Mouse (Mus musculus) MEL (cell line): ENCODE results near the gene Gm20388. TPM values are rescaled to one million over a fixed set of nuclear protein-coding genes. Genes with fewer than 3 reads are reported as not detected.

Experiments used
- DNase-seq: peaks from one replicate; pipeline ENCODE4 v3.0.0; 2011; ENCODE audit warnings: low read depth, low spot score
- H3K27ac ChIP-seq: 2 replicates; pipeline ENCODE4 v1.5.1; 2012; ENCODE audit warnings: low read depth, mild to moderate bottlenecking, control low read depth, low read length, moderate library complexity; ENCODE audit not compliant: control insufficient read depth
- H3K27me3 ChIP-seq, 2 experiments: fragments of 150-350 bp in 1 of 2; sonication (generic) in 1 of 2; 2 replicates each; pipeline ENCODE4 v1.6.1; 2012; ENCODE audit warnings: low read length in 2 of 2, mild to moderate bottlenecking in 2 of 2, improper control_type of control experiment in 1 of 2, moderate library complexity in 1 of 2; ENCODE audit not compliant: insufficient read depth in 2 of 2, control insufficient read depth in 1 of 2
- H3K36me3 ChIP-seq, 2 experiments: 2 replicates each; pipeline ENCODE4 v1.6.1; 2012 to 2014; ENCODE audit warnings: low read length in 2 of 2, improper control_type of control experiment in 1 of 2, inconsistent platforms in 1 of 2, mild to moderate bottlenecking in 1 of 2; ENCODE audit not compliant: insufficient read depth in 2 of 2, control insufficient read depth in 1 of 2
- H3K4me1 ChIP-seq, 2 experiments: fragments of 150-350 bp in 1 of 2; sonication (generic) in 1 of 2; 2 replicates each; pipeline ENCODE4 v1.6.1; 2012; ENCODE audit warnings: low read length in 2 of 2, improper control_type of control experiment in 1 of 2, mild to moderate bottlenecking in 1 of 2; ENCODE audit not compliant: insufficient read depth in 2 of 2, control insufficient read depth in 1 of 2
- H3K4me3 ChIP-seq, 2 experiments: fragments of 150-350 bp in 1 of 2; sonication (generic) in 1 of 2; 2 replicates each; pipeline ENCODE4 v1.5.1; 2012; ENCODE audit warnings: low read depth in 2 of 2, low read length in 2 of 2, mild to moderate bottlenecking in 2 of 2, moderate library complexity in 2 of 2, control low read depth in 1 of 2, improper control_type of control experiment in 1 of 2; ENCODE audit not compliant: control insufficient read depth in 1 of 2, insufficient read depth in 1 of 2
- H3K79me2 ChIP-seq: 2 replicates; pipeline ENCODE4 v1.6.1; 2012; ENCODE audit warnings: mild to moderate bottlenecking, low read length, moderate library complexity; ENCODE audit not compliant: control insufficient read depth, poor library complexity, insufficient read depth
- H3K9ac ChIP-seq: 2 replicates; pipeline ENCODE4 v1.6.1; 2012; ENCODE audit warnings: low read depth, mild to moderate bottlenecking, control low read depth, low read length, moderate library complexity; ENCODE audit not compliant: control insufficient read depth, poor library complexity, severe bottlenecking
- H3K9me3 ChIP-seq: fragments of 150-350 bp; sonication (generic); replicated peaks from 2 replicates; pipeline ENCODE4 v1.6.1; 2012; ENCODE audit warnings: mild to moderate bottlenecking, low read length, improper control_type of control experiment, moderate library complexity; ENCODE audit not compliant: insufficient read depth
- CHD1 ChIP-seq: IDR thresholded peaks from 2 replicates; pipeline ENCODE4 v1.6.1; 2012; ENCODE audit warnings: low read depth, mild to moderate bottlenecking, inconsistent platforms, low read length, improper control_type of control experiment
- CTCF ChIP-seq, 3 experiments: IDR thresholded peaks in 2 of 3; conservative IDR thresholded peaks in 1 of 3; 2 replicates each; pipeline ENCODE4 v1.5.1; 2011 to 2012; ENCODE audit warnings: low read length in 3 of 3, low read depth in 2 of 3, mild to moderate bottlenecking in 2 of 3, improper control_type of control experiment in 1 of 3, inconsistent platforms in 1 of 3, mixed read lengths in 1 of 3, moderate library complexity in 1 of 3; ENCODE audit not compliant: control insufficient read depth in 1 of 3, insufficient read depth in 1 of 3, poor library complexity in 1 of 3, severe bottlenecking in 1 of 3
- E2F4 ChIP-seq: IDR thresholded peaks from 2 replicates; pipeline ENCODE4 v1.6.1; 2011; ENCODE audit warnings: low read depth, low read length, improper control_type of control experiment, borderline replicate concordance
- GABPA ChIP-seq: IDR thresholded peaks from 2 replicates; pipeline ENCODE4 v1.6.1; 2012; ENCODE audit warnings: low read depth, mild to moderate bottlenecking, inconsistent platforms, low read length, improper control_type of control experiment, moderate library complexity
- GATA1 ChIP-seq: IDR thresholded peaks from 2 replicates; pipeline ENCODE4 v1.6.1; 2011; ENCODE audit warnings: low read depth, low read length, improper control_type of control experiment
- HCFC1 ChIP-seq: IDR thresholded peaks from 2 replicates; pipeline ENCODE4 v1.6.1; 2012; ENCODE audit warnings: low read depth, mild to moderate bottlenecking, inconsistent platforms, low read length, improper control_type of control experiment, moderate library complexity
- JUND ChIP-seq: IDR thresholded peaks from 2 replicates; pipeline ENCODE4 v1.6.1; 2011; ENCODE audit warnings: low read depth, mild to moderate bottlenecking, improper control_type of control experiment, low read length
- MAX ChIP-seq: IDR thresholded peaks from 2 replicates; pipeline ENCODE4 v1.6.1; 2011; ENCODE audit warnings: low read length, improper control_type of control experiment
- MAZ ChIP-seq: IDR thresholded peaks from 2 replicates; pipeline ENCODE4 v1.6.1; 2012; ENCODE audit warnings: low read depth, mild to moderate bottlenecking, inconsistent platforms, low read length, improper control_type of control experiment
- MXI1 ChIP-seq: IDR thresholded peaks from 2 replicates; pipeline ENCODE4 v1.6.1; 2011; ENCODE audit warnings: mild to moderate bottlenecking, low read depth, low read length, improper control_type of control experiment
- MYB ChIP-seq: IDR thresholded peaks from 2 replicates; pipeline ENCODE4 v1.6.1; 2011; ENCODE audit warnings: mild to moderate bottlenecking, low read depth, low read length, improper control_type of control experiment
- MYC ChIP-seq: IDR thresholded peaks from 2 replicates; pipeline ENCODE4 v1.6.1; 2011; ENCODE audit warnings: low read depth, mild to moderate bottlenecking, low read length, improper control_type of control experiment, moderate library complexity
- POLR2AphosphoS2 ChIP-seq: IDR thresholded peaks from 2 replicates; pipeline ENCODE4 v1.6.1; 2011; ENCODE audit warnings: low read length, improper control_type of control experiment
- POLR2AphosphoS5 ChIP-seq: IDR thresholded peaks from 2 replicates; pipeline ENCODE4 v1.6.1; 2012; ENCODE audit warnings: low read depth, borderline replicate concordance, mild to moderate bottlenecking, inconsistent platforms, low read length, moderate library complexity, mixed read lengths
- SMC3 ChIP-seq: IDR thresholded peaks from 2 replicates; pipeline ENCODE4 v1.6.1; 2011; ENCODE audit warnings: low read depth, low read length, improper control_type of control experiment
- TBP ChIP-seq: IDR thresholded peaks from 2 replicates; pipeline ENCODE4 v1.8.0; 2011; ENCODE audit warnings: low read depth, low read length, improper control_type of control experiment
- UBTF ChIP-seq: IDR thresholded peaks from 2 replicates; pipeline ENCODE4 v1.6.1; 2012; ENCODE audit warnings: low read depth, mild to moderate bottlenecking, inconsistent platforms, low read length, improper control_type of control experiment, moderate library complexity, borderline replicate concordance; ENCODE audit not compliant: insufficient read depth
- USF2 ChIP-seq, 2 experiments: IDR thresholded peaks; 2 replicates each; pipeline ENCODE4 v1.6.1; 2011 to 2012; ENCODE audit warnings: improper control_type of control experiment in 2 of 2, low read length in 2 of 2, borderline replicate concordance in 1 of 2, inconsistent platforms in 1 of 2, low read depth in 1 of 2, mild to moderate bottlenecking in 1 of 2; ENCODE audit not compliant: insufficient read depth in 1 of 2
- ZC3H11A ChIP-seq: IDR thresholded peaks from 2 replicates; pipeline ENCODE4 v1.6.1; 2012; ENCODE audit warnings: low read depth, mild to moderate bottlenecking, inconsistent platforms, low read length, improper control_type of control experiment
- ZKSCAN1 ChIP-seq: IDR thresholded peaks from 2 replicates; pipeline ENCODE4 v1.6.1; 2012; ENCODE audit warnings: low read depth, mild to moderate bottlenecking, inconsistent platforms, low read length, improper control_type of control experiment, moderate library complexity
- ZMIZ1 ChIP-seq: IDR thresholded peaks from 2 replicates; pipeline ENCODE4 v1.6.1; 2012; ENCODE audit warnings: low read depth, mild to moderate bottlenecking, inconsistent platforms, low read length, improper control_type of control experiment, moderate library complexity
- ZNF384 ChIP-seq: IDR thresholded peaks from 2 replicates; pipeline ENCODE4 v1.6.1; 2012; ENCODE audit warnings: low read depth, mild to moderate bottlenecking, inconsistent platforms, low read length, improper control_type of control experiment
- polyA plus RNA-seq, 2 experiments: library from polyadenylated mRNA; stranded (reverse) in 1 of 2; unstranded in 1 of 2; fragments of >175 nt in 1 of 2; fragments of >200 nt in 1 of 2; gene quantifications; 2 replicates each; pipeline versions ENCODE4 v1.2.1 to v1.2.4; 2012; ENCODE audit warnings: low replicate concordance in 2 of 2, low read depth in 1 of 2; ENCODE audit not compliant: insufficient read length in 2 of 2, insufficient read depth in 1 of 2, missing spikeins in 1 of 2
- total RNA-seq: library from RNA; depleted of rRNA; stranded (reverse); fragments of 300-350 nt; gene quantifications from 2 replicates; pipeline ENCODE4 v1.2.3, GENCODE M21; 2012

The Gm20388 gene
- total and polyA plus RNA-seq, 3 experiments, result 11.1 to 17.8 TPM; not detected in 1

DNA sequence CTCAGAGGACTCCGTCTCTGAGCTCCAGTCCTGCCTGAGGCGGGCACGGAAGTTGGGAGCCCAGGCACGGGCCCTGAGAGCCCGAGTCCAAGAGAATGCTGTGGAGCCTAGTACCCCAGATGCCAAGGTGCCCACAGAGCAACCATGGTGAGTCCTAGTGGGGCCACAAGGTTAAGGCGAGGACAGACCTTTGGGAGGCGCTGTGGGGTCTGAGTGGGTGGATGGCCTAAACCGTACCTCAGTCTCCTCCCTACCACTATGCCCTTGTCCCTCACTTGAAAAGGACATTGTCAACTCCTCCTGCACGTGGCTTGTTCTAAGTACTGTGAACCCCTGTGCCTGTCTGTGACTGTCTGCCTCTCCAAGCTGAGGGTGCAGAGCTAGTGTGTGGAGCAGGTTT is 2658.7 kb downstream of the Gm20388 start:
- peaks cover 0 to 12% of the 10 kb centered on the region in 2 experiments; a peak in 2 of 4 replicates for H3K36me3 ChIP-seq

DNA sequence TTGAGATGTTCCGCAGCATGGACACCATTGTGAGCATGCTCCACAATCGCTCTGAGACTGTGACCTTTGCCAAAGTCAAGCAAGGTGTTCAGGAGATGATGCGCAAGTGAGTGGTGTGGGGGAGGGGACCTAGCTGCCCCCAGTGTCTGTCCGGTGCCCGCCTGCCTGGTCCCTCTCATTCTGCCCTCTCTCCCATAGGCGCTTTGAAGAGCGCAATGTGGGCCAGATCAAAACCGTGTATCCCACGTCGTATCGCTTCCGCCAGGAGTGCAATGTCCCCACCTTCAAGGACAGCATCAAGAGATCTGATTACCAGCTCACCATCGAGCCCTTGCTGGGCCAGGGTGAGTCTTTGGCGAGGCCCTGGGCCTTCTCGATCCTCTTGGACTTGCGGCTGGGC is 2659.4 kb downstream of the Gm20388 start:
- TF ChIP-seq USF2 (IDR thresholded peaks at IDR 0.05; ENCODE audit: borderline replicate concordance in 1 of 2, insufficient read depth in 1 of 2, low read depth in 1 of 2, low read length in 2 of 2) (no peak), CHD1 (no peak), MYB (no peak), ZC3H11A (no peak), ZNF384 (no peak), TBP (no peak), GATA1 (no peak), UBTF (no peak)
- no peak overlapping the region; the same call in 1 of the 2 replicates for H3K9ac ChIP-seq
- peaks cover 1 to 20% of the 10 kb centered on the region in 2 experiments; a peak in 3 of 4 replicates for H3K4me1 ChIP-seq
- no peak overlapping the region for H3K27ac ChIP-seq
- H3K9me3 ChIP-seq, result no peaks in the 10 kb centered on the region
- H3K79me2 ChIP-seq, result peaks cover 23% of the 10 kb centered on the region
- peaks cover 0 to 16% of the 10 kb centered on the region in 2 experiments; a peak in 2 of 4 replicates for H3K36me3 ChIP-seq
- no peaks in the 10 kb centered on the region for H3K27me3 ChIP-seq
- no peak overlapping the region; a peak in 1 of 4 replicates for H3K4me3 ChIP-seq
- DNase-seq, result no peak

More for the DNA sequence above, 2658.7 kb downstream of the Gm20388 start:
- Histone ChIP-seq H3K79me2 (peaks cover 23% of the 10 kb centered on the region), H3K27me3 (no peaks in the 10 kb centered on the region), H3K4me1 (peaks cover 0 to 15% of the 10 kb centered on the region in 2 experiments; a peak in 3 of 4 replicates), H3K4me3 (peak overlapping the region; percentile 62 to 90; a peak in 3 of 4 replicates), H3K9me3 (no peaks in the 10 kb centered on the region), H3K27ac (no peak overlapping the region), H3K9ac (peak overlapping the region; percentile 99)
- TF ChIP-seq JUND, result no peak
- TF ChIP-seq POLR2AphosphoS2, result 0 out of 2 replicates have a peak, but pooled peaks have one; percentile 35
- TF ChIP-seq CTCF (IDR thresholded peaks at IDR 0.05 in 2 of 3, conservative IDR thresholded peaks at IDR 0.05 in 1 of 3; ENCODE audit: control insufficient read depth in 1 of 3, insufficient read depth in 1 of 3, low read depth in 2 of 3, low read length in 3 of 3, poor library complexity in 1 of 3, severe bottlenecking in 1 of 3), result peak; percentile 9 to 15 (median 11); a peak in 1 of 6 replicates
- TF ChIP-seq MAX, result no peak
- no peak for TF ChIP-seq MXI1
- no peak for TF ChIP-seq ZKSCAN1
- TF ChIP-seq MAZ, result no peak
- no peak for DNase-seq

DNA sequence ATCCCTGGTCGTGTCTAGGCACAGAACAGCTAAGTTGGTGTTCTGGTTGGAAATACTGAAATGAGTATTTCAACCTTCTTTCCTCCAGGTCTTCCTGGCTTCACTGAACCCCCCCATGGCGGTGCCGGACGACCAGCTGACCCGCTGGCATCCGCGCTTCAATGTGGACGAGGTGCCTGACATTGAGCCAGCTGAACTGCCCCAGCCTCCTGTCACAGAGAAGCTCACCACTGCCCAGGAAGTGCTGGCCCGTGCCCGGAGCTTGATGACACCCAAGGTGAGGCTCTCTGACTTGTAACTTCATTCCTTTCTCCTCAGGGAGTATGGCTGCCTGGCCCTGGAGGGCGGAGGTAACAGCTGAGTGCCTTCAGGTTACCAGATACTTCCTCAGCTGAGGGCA is 2660.5 kb downstream of the Gm20388 start:
- Histone ChIP-seq H3K27me3 (no peaks in the 10 kb centered on the region), H3K36me3 (peaks cover 0 to 15% of the 10 kb centered on the region in 2 experiments; a peak in 2 of 4 replicates), H3K4me3 (no peak overlapping the region), H3K79me2 (peaks cover 31% of the 10 kb centered on the region), H3K27ac (no peak overlapping the region), H3K9ac (no peak overlapping the region), H3K4me1 (peaks cover 4 to 21% of the 10 kb centered on the region in 2 experiments; a peak in 3 of 4 replicates), H3K9me3 (no peaks in the 10 kb centered on the region)
- TF ChIP-seq SMC3 (no peak), USF2 (IDR thresholded peaks at IDR 0.05; ENCODE audit: borderline replicate concordance in 1 of 2, insufficient read depth in 1 of 2, low read depth in 1 of 2, low read length in 2 of 2) (no peak), MYC (no peak), CHD1 (no peak), HCFC1 (no peak), ZC3H11A (no peak), MXI1 (no peak), ZMIZ1 (no peak), E2F4 (no peak), GABPA (no peak), GATA1 (no peak), POLR2AphosphoS5 (no peak)
- DNase-seq, result no peak
